Mouse (Mus musculus): ENCODE data around the gene Stx4a.
"Not testable (repeated sequence)": the region's sequence is repeated elsewhere in the genome, so short reads cannot be mapped to it uniquely, and the experiment has no call there.

The Stx4a gene

GRCm38 (mm10) chr7:127824176-127824871, at the start of gene Stx4a, which contains the start of gene Stx1b:
TSS of gene Stx4a (plus strand) at chr7:127824294.
TSS of gene Stx1b (minus strand) at chr7:127824549.
- in situ Hi-C loops (cut with MboI, MseI), result no loop called here

- in situ Hi-C loops (cut with MboI, MseI), result not testable (repeated sequence)
These were observed 48.3 kb upstream of the Stx4a start for GRCm38 (mm10) chr7:127775837-127776236.

- in situ Hi-C loops (cut with MboI, MseI), result no loop called here
These were observed 47.7 kb upstream of the Stx4a start, which contains the start of gene Setd1a for GRCm38 (mm10) chr7:127776426-127776825. TSS of gene Setd1a (plus strand) at chr7:127776670.

GRCm38 (mm10) chr7:127776878-127777473, 47.1 kb upstream of the Stx4a start:
- in situ Hi-C loops (cut with MboI, MseI), result no loop called here

- in situ Hi-C loops (cut with MboI, MseI), result no loop called here
These were observed 46.4 kb upstream of the Stx4a start for GRCm38 (mm10) chr7:127777474-127778266.

GRCm38 (mm10) chr7:127778350-127778749, 45.7 kb upstream of the Stx4a start:
- in situ Hi-C loops (cut with MboI, MseI), result no loop called here

GRCm38 (mm10) chr7:127785308-127785707, 38.8 kb upstream of the Stx4a start, which contains the start of gene Gm49388:
TSS of gene Gm49388 (plus strand) at chr7:127785608.
- in situ Hi-C loops (cut with MboI, MseI), result no loop called here

- in situ Hi-C loops (cut with MboI, MseI), result no loop called here
These were observed 26.8 kb upstream of the Stx4a start for GRCm38 (mm10) chr7:127797076-127797845.

- in situ Hi-C loops (cut with MboI, MseI), result no loop called here
These were observed 25.5 kb upstream of the Stx4a start for GRCm38 (mm10) chr7:127798591-127798990.

GRCm38 (mm10) chr7:127799211-127799610, 24.9 kb upstream of the Stx4a start:
- in situ Hi-C loops (cut with MboI, MseI), result no loop called here

GRCm38 (mm10) chr7:127799738-127800137, 24.4 kb upstream of the Stx4a start:
- in situ Hi-C loops (cut with MboI, MseI), result no loop called here

- in situ Hi-C loops (cut with MboI, MseI), result no loop called here
These were observed 23.6 kb upstream of the Stx4a start, which contains the start of gene Hsd3b7 for GRCm38 (mm10) chr7:127800435-127801009. TSS of gene Hsd3b7 (plus strand) at chr7:127800604.

- in situ Hi-C loops (cut with MboI, MseI), result no loop called here
These were observed 23.0 kb upstream of the Stx4a start for GRCm38 (mm10) chr7:127801010-127801621.

GRCm38 (mm10) chr7:127802313-127802712, 21.8 kb upstream of the Stx4a start:
- in situ Hi-C loops (cut with MboI, MseI), result no loop called here

- in situ Hi-C loops (cut with MboI, MseI), result loop anchor here (5.0 kb wide), 1 partner anchor 58 kb away; no protein-coding TSS in a partner anchor
These were observed 15.3 kb upstream of the Stx4a start for GRCm38 (mm10) chr7:127808821-127809220.

GRCm38 (mm10) chr7:127809846-127810245, 14.2 kb upstream of the Stx4a start:
- in situ Hi-C loops (cut with MboI, MseI), result loop anchor here (5.0 kb wide), 1 partner anchor 57 kb away; no protein-coding TSS in a partner anchor

GRCm38 (mm10) chr7:127810650-127811049, 13.4 kb upstream of the Stx4a start:
- in situ Hi-C loops (cut with MboI, MseI), result no loop called here

GRCm38 (mm10) chr7:127811240-127811639, 12.9 kb upstream of the Stx4a start:
- in situ Hi-C loops (cut with MboI, MseI), result no loop called here

GRCm38 (mm10) chr7:127812292-127812691, 11.8 kb upstream of the Stx4a start:
- in situ Hi-C loops (cut with MboI, MseI), result no loop called here

- in situ Hi-C loops (cut with MboI, MseI), result no loop called here
These were observed 10.3 kb upstream of the Stx4a start for GRCm38 (mm10) chr7:127813821-127814220.
